Mouse (Mus musculus) lung, embryonic 14.5 days (tissue): ENCODE data around the gene She. TPM values are rescaled to one million over a fixed set of nuclear protein-coding genes. Genes with fewer than 3 reads are reported as not detected.

Source experiments
- ATAC-seq: fragments of 200-750 bp; cut with Nextera tagmentation; 2 replicates; pipeline ENCODE4 v1.8.0; 2017; ENCODE audit warnings: mild to moderate bottlenecking, moderate TSS enrichment, moderate library complexity; ENCODE audit not compliant: insufficient read depth
- DNase-seq: peaks from one replicate; pipeline ENCODE4 v3.0.0-alpha.2; 2015
- H3K27ac ChIP-seq: fragments of 300-500 bp; sonication (generic); 2 replicates; pipeline ENCODE4 v1.5.1; 2014; ENCODE audit warnings: low read depth, mild to moderate bottlenecking, moderate library complexity
- H3K27me3 ChIP-seq: fragments of 300-500 bp; sonication (generic); 2 replicates; pipeline ENCODE4 v1.6.1; 2014; ENCODE audit warnings: low read length, control low read depth; ENCODE audit not compliant: insufficient read depth
- H3K36me3 ChIP-seq: fragments of 300-500 bp; sonication (generic); 2 replicates; pipeline ENCODE4 v1.6.1; 2014; ENCODE audit warnings: control low read depth; ENCODE audit not compliant: insufficient read depth
- H3K4me1 ChIP-seq: fragments of 300-500 bp; sonication (generic); 2 replicates; pipeline ENCODE4 v1.6.1; 2014; ENCODE audit warnings: antibody characterized with exemption, control low read depth; ENCODE audit not compliant: insufficient read depth
- H3K4me2 ChIP-seq: fragments of 300-500 bp; sonication (generic); 2 replicates; pipeline ENCODE4 v1.6.1; 2014; ENCODE audit warnings: mild to moderate bottlenecking
- H3K4me3 ChIP-seq: fragments of 300-500 bp; sonication (generic); 2 replicates; pipeline ENCODE4 v1.5.1; 2014; ENCODE audit warnings: low read depth, low read length
- H3K9ac ChIP-seq: fragments of 300-500 bp; sonication (generic); 2 replicates; pipeline ENCODE4 v1.6.1; 2014
- H3K9me3 ChIP-seq: fragments of 300-500 bp; sonication (generic); 2 replicates; pipeline ENCODE4 v1.6.1; 2016; ENCODE audit warnings: low read depth, low read length, control low read depth
- CTCF ChIP-seq: IDR thresholded peaks from 2 replicates; pipeline ENCODE4 v1.5.1; 2016; ENCODE audit warnings: antibody characterized with exemption, low read depth
- WGBS: fragments of 180-500 bp; shearing (Covaris S2); extraction: QIAGEN DNeasy Blood & Tissue Kit; methylation state at CpG from one replicate; pipeline ENCODE4 v1.1.7; 2014; 5-methylcytosine and 5-hydroxymethylcytosine counted together
- polyA plus RNA-seq: library from polyadenylated mRNA; unstranded; fragments of >200 nt; fragmentation: Nextera tagmentation; extraction: Ambion mirVana; gene quantifications from 2 replicates; pipeline ENCODE4 v1.2.1, GENCODE M21; 2014

Gene She
- polyA plus RNA-seq, 1 experiment from 2014 or later = 11.7 TPM

DNA sequence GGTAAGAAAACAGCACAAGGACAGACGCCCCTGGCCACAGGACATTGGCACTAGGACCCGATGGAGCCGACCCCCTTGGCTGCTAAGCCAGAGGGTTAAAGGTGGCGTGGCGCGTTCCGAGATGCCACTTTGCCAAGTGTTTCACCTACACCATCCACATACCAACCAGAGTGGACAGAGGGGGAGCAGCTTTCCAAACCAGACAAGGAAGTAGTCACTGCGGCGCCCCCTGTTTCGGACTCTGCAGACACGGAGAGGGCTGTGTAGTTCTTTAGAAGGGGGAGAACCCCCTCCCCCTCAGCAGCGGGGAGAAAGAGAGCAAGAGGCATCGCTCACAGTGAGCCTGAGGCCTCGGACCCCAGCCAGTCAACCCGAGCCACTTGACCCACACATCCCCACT lies 28.3 kb upstream of the She start:
- no peaks in the 10 kb centered on the region for H3K4me1 ChIP-seq
- H3K27me3 ChIP-seq = no peaks in the 10 kb centered on the region
- no peaks in the 10 kb centered on the region for H3K36me3 ChIP-seq
- WGBS = 65% methylated on average over 15 of the region's 15 CpGs
- H3K9me3 ChIP-seq = no peaks in the 10 kb centered on the region
- H3K27ac ChIP-seq = no peak overlapping the region
- DNase-seq (no peak), ATAC-seq (no peak)
- no peak overlapping the region for H3K4me3 ChIP-seq
- no peak for TF ChIP-seq CTCF
- no peak overlapping the region for H3K4me2 ChIP-seq
- H3K9ac ChIP-seq = no peak overlapping the region

DNA sequence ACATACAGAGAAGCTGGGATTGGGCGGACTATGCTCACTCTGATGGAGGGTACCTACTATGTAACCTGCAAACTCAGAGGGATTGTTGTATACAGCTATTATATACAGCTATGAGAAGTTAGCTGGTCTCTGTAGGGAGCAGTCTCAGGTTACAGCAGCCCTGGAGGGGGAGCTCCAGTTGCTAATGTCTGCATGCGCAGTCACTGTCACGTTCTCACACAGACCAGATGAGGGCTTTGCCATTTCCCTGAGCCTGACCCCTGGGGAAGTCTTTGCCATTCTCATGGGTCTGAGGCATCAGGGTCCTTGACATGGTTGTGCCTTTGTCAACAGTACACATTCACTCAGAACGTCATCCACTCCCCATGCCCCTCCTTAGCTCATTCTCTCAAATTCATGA lies 26.0 kb upstream of the She start:
- DNase-seq (no peak), ATAC-seq (no peak)
- Histone ChIP-seq H3K9me3 (no peaks in the 10 kb centered on the region), H3K4me2 (no peak overlapping the region), H3K27ac (no peak overlapping the region), H3K27me3 (no peaks in the 10 kb centered on the region), H3K9ac (no peak overlapping the region), H3K4me3 (no peak overlapping the region), H3K36me3 (no peaks in the 10 kb centered on the region), H3K4me1 (no peaks in the 10 kb centered on the region)
- TF ChIP-seq CTCF = no peak
- 44% methylated on average over 4 of the region's 4 CpGs for WGBS

DNA sequence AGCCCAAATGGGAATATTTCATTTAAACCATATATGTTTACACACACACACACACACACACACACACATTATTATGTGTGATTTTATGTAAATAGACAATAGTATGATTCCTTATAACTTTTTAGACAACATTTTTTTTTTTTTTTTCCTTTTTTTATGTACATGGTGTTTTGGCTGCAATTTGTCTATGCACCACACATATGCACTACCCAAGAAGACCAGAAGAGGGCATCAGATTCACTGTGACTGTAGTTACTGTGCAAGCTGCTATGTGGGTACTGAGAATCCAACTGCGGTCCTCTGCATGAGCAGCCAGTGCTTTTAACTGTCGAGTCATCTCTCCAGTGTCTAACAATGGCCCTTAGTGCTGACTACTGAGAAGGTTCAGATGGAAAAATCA lies 24.4 kb upstream of the She start:
- Histone ChIP-seq H3K27me3 (no peaks in the 10 kb centered on the region), H3K27ac (no peak overlapping the region), H3K9ac (no peak overlapping the region), H3K4me3 (no peak overlapping the region), H3K36me3 (no peaks in the 10 kb centered on the region), H3K4me1 (no peaks in the 10 kb centered on the region), H3K4me2 (no peak overlapping the region), H3K9me3 (no peaks in the 10 kb centered on the region)
- peak; percentile 41 for TF ChIP-seq CTCF
- ATAC-seq (no peak), DNase-seq (peak; percentile 29)
- 85% methylated on average over 2 of the region's 2 CpGs for WGBS

DNA sequence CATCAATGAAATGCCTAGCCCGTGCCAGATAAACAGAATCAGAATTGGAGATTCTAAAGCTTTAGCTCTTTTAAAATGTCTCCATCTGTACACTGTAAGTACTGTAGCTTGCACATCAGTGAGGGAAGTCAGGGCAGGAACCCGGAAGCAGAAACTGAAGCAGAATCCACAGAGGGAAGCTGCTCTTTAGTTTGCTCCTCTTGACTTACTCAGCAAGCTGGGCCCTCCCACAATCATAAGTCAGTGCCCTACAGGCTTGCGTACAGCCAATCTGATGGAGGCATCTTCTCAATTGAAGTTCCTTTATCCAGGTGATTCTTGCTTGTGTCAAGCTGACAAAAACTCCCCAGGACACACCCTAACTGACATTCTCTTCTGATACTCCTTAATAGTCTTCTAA lies 24.0 kb upstream of the She start:
- no peaks in the 10 kb centered on the region for H3K36me3 ChIP-seq
- DNase-seq = no peak
- no peak for TF ChIP-seq CTCF
- H3K4me1 ChIP-seq = no peaks in the 10 kb centered on the region
- no peak overlapping the region for H3K4me2 ChIP-seq
- no peak overlapping the region for H3K4me3 ChIP-seq
- no peaks in the 10 kb centered on the region for H3K27me3 ChIP-seq
- H3K27ac ChIP-seq = no peak overlapping the region
- no peak for ATAC-seq
- no peaks in the 10 kb centered on the region for H3K9me3 ChIP-seq
- no peak overlapping the region for H3K9ac ChIP-seq
- 93% methylated on average over 3 of the region's 3 CpGs for WGBS

DNA sequence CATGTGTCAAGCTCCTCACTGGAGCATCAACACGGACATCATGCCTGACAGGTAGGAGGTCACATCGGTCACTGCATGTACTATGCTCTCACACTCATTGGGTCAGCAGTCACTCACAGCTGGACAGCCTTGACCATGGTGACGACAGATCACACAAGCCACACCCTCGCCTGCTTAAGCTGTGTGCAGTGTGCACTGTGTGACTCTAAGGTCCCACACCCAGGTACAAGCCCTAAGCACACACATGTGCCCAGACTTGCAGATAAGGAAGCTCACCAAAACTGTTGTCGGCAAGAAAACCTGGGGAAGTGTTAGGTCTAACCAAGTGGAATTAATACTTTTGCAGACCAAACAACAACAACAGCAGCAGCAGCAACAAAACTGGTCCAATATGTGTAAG lies 23.3 kb upstream of the She start:
- Histone ChIP-seq H3K27ac (no peak overlapping the region), H3K27me3 (no peaks in the 10 kb centered on the region), H3K4me3 (no peak overlapping the region), H3K36me3 (no peaks in the 10 kb centered on the region), H3K9me3 (no peaks in the 10 kb centered on the region), H3K4me2 (no peak overlapping the region; the same call in 1 of the 2 replicates), H3K9ac (no peak overlapping the region), H3K4me1 (no peaks in the 10 kb centered on the region)
- no peak for DNase-seq
- no peak for ATAC-seq
- TF ChIP-seq CTCF = no peak
- 62% methylated on average over 5 of the region's 5 CpGs for WGBS

DNA sequence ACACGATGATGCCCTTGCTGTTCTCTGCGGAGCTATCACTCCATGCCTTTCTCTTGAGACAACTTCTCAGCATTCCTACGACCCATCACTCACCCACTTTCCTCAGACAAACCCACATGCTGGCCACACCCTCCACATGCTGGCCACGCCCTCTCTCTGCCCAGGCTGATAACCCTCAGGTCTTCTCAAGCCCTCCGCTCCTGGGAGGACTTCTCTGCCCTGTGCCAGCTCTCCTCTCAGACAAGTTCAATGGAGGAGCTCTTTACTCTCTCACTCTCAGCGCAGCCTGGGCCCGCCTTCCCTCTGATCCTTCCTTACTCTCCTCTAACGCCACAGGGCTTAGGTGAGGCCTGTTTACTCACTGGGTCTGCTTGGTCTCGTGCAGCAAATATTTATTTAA lies 22.5 kb upstream of the She start:
- no peaks in the 10 kb centered on the region for H3K9me3 ChIP-seq
- H3K4me1 ChIP-seq = no peaks in the 10 kb centered on the region
- ATAC-seq = no peak
- H3K27ac ChIP-seq = no peak overlapping the region
- 35% methylated on average over 9 of the region's 9 CpGs for WGBS
- no peaks in the 10 kb centered on the region for H3K27me3 ChIP-seq
- H3K9ac ChIP-seq = no peak overlapping the region
- no peaks in the 10 kb centered on the region for H3K36me3 ChIP-seq
- peak overlapping the region; percentile 15; the same call in 1 of the 2 replicates for H3K4me2 ChIP-seq
- no peak overlapping the region for H3K4me3 ChIP-seq
- no peak for TF ChIP-seq CTCF
- DNase-seq = no peak

DNA sequence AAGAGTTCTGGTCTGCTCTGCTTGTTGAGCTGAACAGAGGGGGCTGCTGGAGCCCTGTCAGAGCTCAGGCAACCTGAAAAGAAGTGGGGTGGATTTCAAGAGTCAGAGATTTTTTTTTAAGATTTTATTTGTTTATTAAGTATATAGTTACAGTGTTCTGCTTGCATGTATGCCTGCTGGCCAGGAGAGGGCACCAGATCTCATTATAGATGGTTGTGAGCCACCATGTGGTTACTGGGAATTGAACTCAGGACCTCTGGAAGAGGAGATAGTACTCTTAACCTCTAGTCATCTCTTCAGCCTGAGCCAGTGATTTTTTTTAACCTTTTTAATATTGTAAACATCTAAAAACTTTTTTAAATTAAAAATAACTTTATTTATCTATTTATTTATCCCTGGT lies 20.3 kb upstream of the She start:
- peak; percentile 45 for TF ChIP-seq CTCF
- no peak for DNase-seq
- H3K4me1 ChIP-seq = no peaks in the 10 kb centered on the region
- no peak overlapping the region for H3K9ac ChIP-seq
- no peak for ATAC-seq
- H3K4me2 ChIP-seq = no peak overlapping the region
- H3K36me3 ChIP-seq = no peaks in the 10 kb centered on the region
- no peak overlapping the region for H3K27ac ChIP-seq
- H3K9me3 ChIP-seq = no peaks in the 10 kb centered on the region
- H3K27me3 ChIP-seq = no peaks in the 10 kb centered on the region
- H3K4me3 ChIP-seq = no peak overlapping the region

DNA sequence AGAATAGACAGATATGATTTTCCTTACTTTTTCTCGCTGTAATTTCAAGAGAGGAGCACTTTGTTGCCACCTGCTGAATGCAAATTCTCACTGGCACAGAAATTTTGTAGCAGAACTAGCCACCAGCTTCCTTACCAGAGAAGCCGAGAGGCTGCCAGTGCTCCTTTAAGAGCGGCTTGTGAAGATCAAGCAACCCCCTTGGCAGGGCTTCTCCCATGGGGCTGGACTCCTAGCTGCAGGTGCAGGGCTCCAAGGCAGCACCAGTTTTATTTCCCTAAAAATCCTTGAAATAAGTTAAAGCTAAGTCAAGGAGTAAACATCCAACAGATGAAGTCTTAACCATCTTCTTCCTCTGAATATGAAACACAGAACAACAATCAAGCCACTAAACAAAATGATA lies 19.0 kb upstream of the She start:
- ATAC-seq (no peak), DNase-seq (no peak)
- Histone ChIP-seq H3K4me3 (no peak overlapping the region), H3K4me1 (no peaks in the 10 kb centered on the region), H3K27ac (no peak overlapping the region), H3K36me3 (no peaks in the 10 kb centered on the region), H3K27me3 (no peaks in the 10 kb centered on the region), H3K4me2 (no peak overlapping the region), H3K9me3 (no peaks in the 10 kb centered on the region), H3K9ac (no peak overlapping the region)
- WGBS = 65% methylated on average over 3 of the region's 3 CpGs
- TF ChIP-seq CTCF = no peak
